Mouse (Mus musculus): ENCODE measurements around the gene Vmn1r215. TPM values are rescaled to one million over a fixed set of nuclear protein-coding genes. Genes with fewer than 3 reads are reported as not detected.

Vmn1r215 gene
- polyA plus RNA-seq (2012; rRNA removed): not detected in 2 replicates
- polyA plus RNA-seq (2014; fragmentation: Nextera tagmentation; extraction: Ambion mirVana): not detected in 2 replicates

GRCm38 (mm10) chr13:23067725-23068124 is at the start of gene Vmn1r215:
TSS of gene Vmn1r215 (plus strand) at chr13:23068025.
- Histone ChIP-seq H3K27ac (no peak within 1 kb of the TSS), H3K36me3 (replicated peaks; ENCODE audit: control insufficient read depth, insufficient read depth, low read depth) (no peaks in the 10 kb centered on the region), H3K9ac (replicated peaks) (no peak within 1 kb of the TSS), H3K4me1 (replicated peaks; ENCODE audit: control insufficient read depth in 2 of 2, insufficient read depth in 2 of 2, low read length in 1 of 2) (no peaks in the 10 kb centered on the region), H3K4me2 (ENCODE audit: low read depth) (no peak within 1 kb of the TSS), H3K27me3 (ENCODE audit: control insufficient read depth, insufficient read depth, low read length) (no peaks in the 10 kb centered on the region), H3K4me3 (ENCODE audit: insufficient read depth in 1 of 2, low read depth in 2 of 2, low read length in 2 of 2) (no peak within 1 kb of the TSS), H3K9me3 (ENCODE audit: control insufficient read depth, low read length) (no peaks in the 10 kb centered on the region)
- no peak for TF ChIP-seq EP300 (IDR thresholded peaks at IDR 0.05; ENCODE audit: low read depth)
- TF ChIP-seq CTCF (IDR thresholded peaks at IDR 0.05; ENCODE audit: low read depth): no peak
- 39% methylated on average over 1 of the region's 1 CpGs for WGBS (ENCODE audit: insufficient replicate concordance)
- no peak for DNase-seq (ENCODE audit: low read depth in 3 of 3, low spot score in 3 of 3)
- no peak for ATAC-seq (ENCODE audit: insufficient read depth)

- ATAC-seq (ENCODE audit: insufficient read depth) (no peak), DNase-seq (ENCODE audit: low read depth in 3 of 3, low spot score in 3 of 3) (no peak)
- no peak overlapping the region for H3K9ac ChIP-seq (replicated peaks)
- H3K4me2 ChIP-seq (ENCODE audit: low read depth): no peak overlapping the region
- no peak for TF ChIP-seq EP300 (IDR thresholded peaks at IDR 0.05; ENCODE audit: low read depth)
- TF ChIP-seq CTCF (IDR thresholded peaks at IDR 0.05; ENCODE audit: low read depth): no peak
- no peaks in the 10 kb centered on the region for H3K36me3 ChIP-seq (replicated peaks; ENCODE audit: control insufficient read depth, insufficient read depth, low read depth)
- no peaks in the 10 kb centered on the region for H3K4me1 ChIP-seq (replicated peaks; ENCODE audit: control insufficient read depth in 2 of 2, insufficient read depth in 2 of 2, low read length in 1 of 2)
- H3K4me3 ChIP-seq (ENCODE audit: insufficient read depth in 1 of 2, low read depth in 2 of 2, low read length in 2 of 2): no peak overlapping the region
- H3K9me3 ChIP-seq (ENCODE audit: control insufficient read depth, low read length): no peaks in the 10 kb centered on the region
- H3K27me3 ChIP-seq (ENCODE audit: control insufficient read depth, insufficient read depth, low read length): no peaks in the 10 kb centered on the region
- no peak overlapping the region for H3K27ac ChIP-seq
Observed at GRCm38 (mm10) chr13:23018158-23018557, 49.7 kb upstream of the Vmn1r215 start.

GRCm38 (mm10) chr13:23024812-23025211 is 43.0 kb upstream of the Vmn1r215 start:
- no peaks in the 10 kb centered on the region for H3K36me3 ChIP-seq (replicated peaks; ENCODE audit: control insufficient read depth, insufficient read depth, low read depth)
- DNase-seq (ENCODE audit: low read depth in 3 of 3, low spot score in 3 of 3) (no peak), ATAC-seq (ENCODE audit: insufficient read depth) (no peak)
- no peaks in the 10 kb centered on the region for H3K9me3 ChIP-seq (ENCODE audit: control insufficient read depth, low read length)
- no peaks in the 10 kb centered on the region for H3K27me3 ChIP-seq (ENCODE audit: control insufficient read depth, insufficient read depth, low read length)
- no peak overlapping the region for H3K27ac ChIP-seq
- no peak overlapping the region for H3K4me3 ChIP-seq (ENCODE audit: insufficient read depth in 1 of 2, low read depth in 2 of 2, low read length in 2 of 2)
- no peaks in the 10 kb centered on the region for H3K4me1 ChIP-seq (replicated peaks; ENCODE audit: control insufficient read depth in 2 of 2, insufficient read depth in 2 of 2, low read length in 1 of 2)
- H3K9ac ChIP-seq (replicated peaks): no peak overlapping the region
- TF ChIP-seq CTCF (IDR thresholded peaks at IDR 0.05; ENCODE audit: low read depth) (no peak), EP300 (IDR thresholded peaks at IDR 0.05; ENCODE audit: low read depth) (no peak)
- H3K4me2 ChIP-seq (ENCODE audit: low read depth): no peak overlapping the region

DNA sequence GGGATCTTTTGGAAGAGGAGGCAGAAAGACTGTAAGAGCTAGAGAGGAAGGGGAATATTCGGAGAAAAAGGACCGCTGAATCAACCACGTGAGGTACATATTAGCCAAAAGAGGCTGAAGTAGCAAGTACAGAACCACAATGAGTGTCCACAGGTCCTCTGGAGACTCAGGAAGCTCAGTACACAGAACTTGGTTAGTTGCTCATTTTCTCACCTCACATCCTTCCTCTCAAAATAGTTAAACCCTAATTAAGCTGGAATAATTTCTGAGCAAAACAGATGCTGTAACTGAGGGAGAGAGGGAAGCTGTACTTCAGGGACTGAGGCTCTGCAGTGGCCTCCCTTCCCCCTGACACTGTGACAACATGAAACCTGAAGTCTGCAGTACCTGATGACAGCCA is 37.7 kb upstream of the Vmn1r215 start, which contains the start of gene Vmn1r214:
Vmn1r214 (plus strand) TSS at position 301 of the 400 bp plus-strand sequence.
- H3K27ac ChIP-seq: no peak within 1 kb of the TSS
- no peak within 1 kb of the TSS for H3K4me2 ChIP-seq (ENCODE audit: low read depth)
- H3K9ac ChIP-seq (replicated peaks): no peak within 1 kb of the TSS
- ATAC-seq (ENCODE audit: insufficient read depth) (no peak), DNase-seq (ENCODE audit: low read depth in 3 of 3, low spot score in 3 of 3) (no peak)
- H3K9me3 ChIP-seq (ENCODE audit: control insufficient read depth, low read length): no peaks in the 10 kb centered on the region
- 61% methylated on average over 3 of the region's 3 CpGs for WGBS (ENCODE audit: insufficient replicate concordance)
- TF ChIP-seq CTCF (IDR thresholded peaks at IDR 0.05; ENCODE audit: low read depth): no peak
- no peak for TF ChIP-seq EP300 (IDR thresholded peaks at IDR 0.05; ENCODE audit: low read depth)
- no peak within 1 kb of the TSS for H3K4me3 ChIP-seq (ENCODE audit: insufficient read depth in 1 of 2, low read depth in 2 of 2, low read length in 2 of 2)
- H3K36me3 ChIP-seq (replicated peaks; ENCODE audit: control insufficient read depth, insufficient read depth, low read depth): no peaks in the 10 kb centered on the region
- no peaks in the 10 kb centered on the region for H3K27me3 ChIP-seq (ENCODE audit: control insufficient read depth, insufficient read depth, low read length)
- H3K4me1 ChIP-seq (replicated peaks; ENCODE audit: control insufficient read depth in 2 of 2, insufficient read depth in 2 of 2, low read length in 1 of 2): no peaks in the 10 kb centered on the region

- DNase-seq (ENCODE audit: low read depth in 3 of 3, low spot score in 3 of 3): no peak
- 32% methylated on average over 1 of the region's 1 CpGs for WGBS (ENCODE audit: insufficient replicate concordance)
Observed at GRCm38 (mm10) chr13:23057778-23058177, 10.0 kb upstream of the Vmn1r215 start.

More at GRCm38 (mm10) chr13:23057778-23058177, 10.0 kb upstream of the Vmn1r215 start:
- Histone ChIP-seq H3K4me2 (ENCODE audit: low read depth) (no peak overlapping the region), H3K4me1 (replicated peaks; ENCODE audit: control insufficient read depth in 2 of 2, insufficient read depth in 2 of 2, low read length in 1 of 2) (no peaks in the 10 kb centered on the region), H3K27ac (no peak overlapping the region), H3K9me3 (ENCODE audit: control insufficient read depth, low read length) (no peaks in the 10 kb centered on the region), H3K36me3 (replicated peaks; ENCODE audit: control insufficient read depth, insufficient read depth, low read depth) (no peaks in the 10 kb centered on the region), H3K27me3 (ENCODE audit: control insufficient read depth, insufficient read depth, low read length) (no peaks in the 10 kb centered on the region), H3K4me3 (ENCODE audit: insufficient read depth in 1 of 2, low read depth in 2 of 2, low read length in 2 of 2) (no peak overlapping the region), H3K9ac (replicated peaks) (no peak overlapping the region)
- no peak for ATAC-seq (ENCODE audit: insufficient read depth)
- TF ChIP-seq EP300 (IDR thresholded peaks at IDR 0.05; ENCODE audit: low read depth): no peak

Data from liver, embryonic 14.5 days (tissue).